Mouse (Mus musculus) G1E (cell line): ENCODE measurements around the gene Foxk2.

Source experiments
- CTCF ChIP-seq: IDR thresholded peaks from 2 replicates; pipeline ENCODE4 v1.5.1; 2012; ENCODE audit warnings: low read depth, low read length, inconsistent platforms, mixed read lengths
- GATA1 ChIP-seq: IDR thresholded peaks from 2 replicates; pipeline ENCODE4 v1.6.1; 2012; ENCODE audit warnings: borderline replicate concordance, low read length, inconsistent platforms, mixed read lengths

- TF ChIP-seq CTCF (no peak), GATA1 (no peak)
Observed at GRCm38 (mm10) chr11:121231628-121232291, 28.0 kb upstream of the Foxk2 start.
